Mouse (Mus musculus): ENCODE measurements around the gene Abcc3. TPM values are rescaled to one million over a fixed set of nuclear protein-coding genes. Genes with fewer than 3 reads are reported as not detected.
A peak's percentile ranks its signal among the peaks of the same experiment; 100 is the strongest.
"Not testable (repeated sequence)": the region's sequence is repeated elsewhere in the genome, so short reads cannot be mapped to it uniquely, and the experiment has no call there.

Abcc3 gene
- polyA plus RNA-seq, 1 experiment from 2014 or later, result 1.5 TPM

- ATAC-seq, result no peak
- 61% methylated on average over 10 of the region's 10 CpGs for WGBS
- Histone ChIP-seq H3K27ac (no peak overlapping the region), H3K4me3 (replicated peaks) (no peak overlapping the region), H3K9me3 (no peaks in the 10 kb centered on the region), H3K4me2 (replicated peaks) (no peak overlapping the region), H3K36me3 (0 out of 2 replicates have a peak, but pooled peaks cover 2% of the 10 kb centered on the region), H3K4me1 (replicated peaks) (peaks cover 17% of the 10 kb centered on the region), H3K27me3 (replicated peaks) (no peaks in the 10 kb centered on the region), H3K9ac (no peak overlapping the region)
These were observed 26.4 kb upstream of the Abcc3 start for GRCm38 (mm10) chr11:94419004-94419727.

- Histone ChIP-seq H3K9ac (no peak overlapping the region), H3K4me2 (replicated peaks) (no peak overlapping the region), H3K4me1 (replicated peaks) (peaks cover 27% of the 10 kb centered on the region), H3K27ac (no peak overlapping the region), H3K36me3 (peaks cover 5% of the 10 kb centered on the region; the same call in 1 of the 2 replicates), H3K27me3 (replicated peaks) (no peaks in the 10 kb centered on the region), H3K4me3 (replicated peaks) (no peak overlapping the region), H3K9me3 (no peaks in the 10 kb centered on the region)
- WGBS, result 62% methylated on average over 4 of the region's 4 CpGs
- ATAC-seq, result 0 out of 2 replicates have a peak, but pooled peaks have one; percentile 11
These were observed 21.2 kb upstream of the Abcc3 start for GRCm38 (mm10) chr11:94414042-94414441.

GRCm38 (mm10) chr11:94413516-94413915, 20.7 kb upstream of the Abcc3 start:
- H3K36me3 ChIP-seq, result peaks cover 5% of the 10 kb centered on the region; the same call in 1 of the 2 replicates
- no peaks in the 10 kb centered on the region for H3K9me3 ChIP-seq
- H3K4me3 ChIP-seq (replicated peaks), result no peak overlapping the region
- H3K27ac ChIP-seq, result no peak overlapping the region
- no peak overlapping the region for H3K9ac ChIP-seq
- no peak overlapping the region for H3K4me2 ChIP-seq (replicated peaks)
- ATAC-seq, result no peak
- H3K4me1 ChIP-seq (replicated peaks), result peaks cover 27% of the 10 kb centered on the region
- WGBS, result 38% methylated on average over 8 of the region's 8 CpGs
- H3K27me3 ChIP-seq (replicated peaks), result no peaks in the 10 kb centered on the region

GRCm38 (mm10) chr11:94412998-94413469, 20.2 kb upstream of the Abcc3 start:
- WGBS, result 26% methylated on average over 10 of the region's 10 CpGs
- Histone ChIP-seq H3K27me3 (replicated peaks) (no peaks in the 10 kb centered on the region), H3K4me2 (replicated peaks) (no peak overlapping the region), H3K4me1 (replicated peaks) (peaks cover 28% of the 10 kb centered on the region), H3K4me3 (replicated peaks) (no peak overlapping the region), H3K9ac (no peak overlapping the region), H3K9me3 (no peaks in the 10 kb centered on the region), H3K36me3 (peaks cover 5% of the 10 kb centered on the region; the same call in 1 of the 2 replicates), H3K27ac (no peak overlapping the region)
- ATAC-seq, result no peak

- WGBS, result 31% methylated on average over 2 of the region's 2 CpGs
- Histone ChIP-seq H3K36me3 (peaks cover 5% of the 10 kb centered on the region; the same call in 1 of the 2 replicates), H3K4me3 (replicated peaks) (no peak overlapping the region), H3K4me1 (replicated peaks) (peaks cover 32% of the 10 kb centered on the region), H3K27me3 (replicated peaks) (no peaks in the 10 kb centered on the region), H3K4me2 (replicated peaks) (no peak overlapping the region), H3K27ac (no peak overlapping the region), H3K9ac (no peak overlapping the region), H3K9me3 (no peaks in the 10 kb centered on the region)
- no peak for ATAC-seq
These were observed 19.8 kb upstream of the Abcc3 start for GRCm38 (mm10) chr11:94412562-94412961.

GRCm38 (mm10) chr11:94407803-94408321, 15.1 kb upstream of the Abcc3 start:
- Histone ChIP-seq H3K4me3 (replicated peaks) (no peak overlapping the region), H3K9ac (no peak overlapping the region), H3K4me1 (replicated peaks) (peaks cover 25% of the 10 kb centered on the region), H3K9me3 (no peaks in the 10 kb centered on the region), H3K4me2 (replicated peaks) (no peak overlapping the region), H3K27ac (peak overlapping the region; percentile 9; the same call in 1 of the 2 replicates), H3K27me3 (replicated peaks) (no peaks in the 10 kb centered on the region), H3K36me3 (peaks cover 5% of the 10 kb centered on the region; the same call in 1 of the 2 replicates)
- ATAC-seq, result no peak
- WGBS, result 50% methylated on average over 11 of the region's 11 CpGs

- Histone ChIP-seq H3K4me1 (replicated peaks) (peaks cover 22% of the 10 kb centered on the region), H3K4me3 (replicated peaks) (no peak overlapping the region), H3K9me3 (no peaks in the 10 kb centered on the region), H3K27me3 (replicated peaks) (no peaks in the 10 kb centered on the region), H3K9ac (no peak overlapping the region), H3K36me3 (no peaks in the 10 kb centered on the region), H3K27ac (no peak overlapping the region), H3K4me2 (replicated peaks) (no peak overlapping the region)
- no peak for ATAC-seq
- WGBS, result 47% methylated on average over 6 of the region's 6 CpGs
These were observed 12.6 kb upstream of the Abcc3 start for GRCm38 (mm10) chr11:94405348-94405747.

- Histone ChIP-seq H3K27me3 (replicated peaks) (no peaks in the 10 kb centered on the region), H3K4me1 (replicated peaks) (peaks cover 22% of the 10 kb centered on the region), H3K27ac (no peak overlapping the region), H3K4me2 (replicated peaks) (no peak overlapping the region), H3K9ac (no peak overlapping the region), H3K4me3 (replicated peaks) (no peak overlapping the region), H3K36me3 (no peaks in the 10 kb centered on the region), H3K9me3 (no peaks in the 10 kb centered on the region)
- WGBS, result 21% methylated on average over 11 of the region's 11 CpGs
- peak; percentile 83 for ATAC-seq
These were observed 12.0 kb upstream of the Abcc3 start for GRCm38 (mm10) chr11:94404641-94405260.

GRCm38 (mm10) chr11:94404178-94404577, 11.4 kb upstream of the Abcc3 start:
- Histone ChIP-seq H3K36me3 (no peaks in the 10 kb centered on the region), H3K9me3 (no peaks in the 10 kb centered on the region), H3K4me1 (replicated peaks) (peaks cover 17% of the 10 kb centered on the region), H3K9ac (no peak overlapping the region), H3K4me2 (replicated peaks) (no peak overlapping the region), H3K4me3 (replicated peaks) (no peak overlapping the region), H3K27ac (no peak overlapping the region), H3K27me3 (replicated peaks) (no peaks in the 10 kb centered on the region)
- WGBS, result 45% methylated on average over 5 of the region's 5 CpGs
- ATAC-seq, result peak; percentile 60; the same call in 1 of the 2 replicates

- Histone ChIP-seq H3K4me2 (replicated peaks) (no peak overlapping the region), H3K36me3 (no peaks in the 10 kb centered on the region), H3K27me3 (replicated peaks) (no peaks in the 10 kb centered on the region), H3K27ac (no peak overlapping the region), H3K4me3 (replicated peaks) (no peak overlapping the region), H3K4me1 (replicated peaks) (peaks cover 17% of the 10 kb centered on the region), H3K9me3 (no peaks in the 10 kb centered on the region), H3K9ac (no peak overlapping the region)
- WGBS, result 85% methylated on average over 10 of the region's 10 CpGs
- no peak for ATAC-seq
These were observed 11.0 kb upstream of the Abcc3 start for GRCm38 (mm10) chr11:94403757-94404156.

- 85% methylated on average over 5 of the region's 5 CpGs for WGBS
- no peaks in the 10 kb centered on the region for H3K9me3 ChIP-seq
These were observed 9.9 kb upstream of the Abcc3 start for GRCm38 (mm10) chr11:94402731-94403130.

GRCm38 (mm10) chr11:94402029-94402428, 9.2 kb upstream of the Abcc3 start:
- H3K9me3 ChIP-seq; H3K4me2 ChIP-seq (replicated peaks); H3K9ac ChIP-seq; H3K27me3 ChIP-seq (replicated peaks); H3K27ac ChIP-seq; H3K36me3 ChIP-seq; H3K4me3 ChIP-seq (replicated peaks); ATAC-seq: not testable (repeated sequence)
- peaks cover 12% of the 10 kb centered on the region for H3K4me1 ChIP-seq (replicated peaks)
- WGBS, result 87% methylated on average over 4 of the region's 4 CpGs

More at GRCm38 (mm10) chr11:94402731-94403130, 9.9 kb upstream of the Abcc3 start:
- no peak overlapping the region for H3K27ac ChIP-seq
- no peak overlapping the region for H3K4me3 ChIP-seq (replicated peaks)
- no peak overlapping the region for H3K4me2 ChIP-seq (replicated peaks)
- no peaks in the 10 kb centered on the region for H3K36me3 ChIP-seq
- ATAC-seq, result no peak
- peaks cover 13% of the 10 kb centered on the region for H3K4me1 ChIP-seq (replicated peaks)
- H3K27me3 ChIP-seq (replicated peaks), result no peaks in the 10 kb centered on the region
- H3K9ac ChIP-seq, result no peak overlapping the region
